Mouse (Mus musculus) hindlimb bud, embryonic 11.5 days (tissue): Measurements from ENCODE around the gene Gm43302.
"Not testable (repeated sequence)": the region's sequence is repeated elsewhere in the genome, so short reads cannot be mapped to it uniquely, and the experiment has no call there.

Source experiments
- DNase-seq: peaks from one replicate; pipeline ENCODE4 v3.0.0-alpha.2; 2012; ENCODE audit warnings: low read depth, low spot score; ENCODE audit errors: extremely low spot score

Gm43302 gene

GRCm38 (mm10) chr5:105293226-105294165 is at the start of gene Gm43302, which contains the start of gene Gbp6:
TSS of gene Gm43302 (minus strand) at chr5:105293695.
TSS of gene Gbp6 (minus strand) at chr5:105293698.
- DNase-seq: not testable (repeated sequence)

GRCm38 (mm10) chr5:105341281-105341680 is 47.8 kb upstream of the Gm43302 start:
- DNase-seq: no peak

GRCm38 (mm10) chr5:105322543-105322942 is 29.0 kb upstream of the Gm43302 start:
- DNase-seq: no peak

- no peak for DNase-seq
Measured at GRCm38 (mm10) chr5:105310941-105311340, 17.4 kb upstream of the Gm43302 start.

GRCm38 (mm10) chr5:105309148-105309547 is 15.7 kb upstream of the Gm43302 start:
- DNase-seq: not testable (repeated sequence)

GRCm38 (mm10) chr5:105306946-105307345 is 13.5 kb upstream of the Gm43302 start:
- not testable (repeated sequence) for DNase-seq

- DNase-seq: no peak
Measured at GRCm38 (mm10) chr5:105306159-105306581, 12.7 kb upstream of the Gm43302 start.

GRCm38 (mm10) chr5:105305671-105306070 is 12.2 kb upstream of the Gm43302 start:
- not testable (repeated sequence) for DNase-seq

- DNase-seq: no peak
Measured at GRCm38 (mm10) chr5:105301963-105302362, 8.5 kb upstream of the Gm43302 start.

- no peak for DNase-seq
Measured at GRCm38 (mm10) chr5:105301531-105301930, 8.0 kb upstream of the Gm43302 start.

- no peak for DNase-seq
Measured at GRCm38 (mm10) chr5:105295746-105296145, 2.3 kb upstream of the Gm43302 start.

- no peak for DNase-seq
Measured at GRCm38 (mm10) chr5:105292492-105292891, 1.0 kb downstream of the Gm43302 start.

- not testable (repeated sequence) for DNase-seq
Measured at GRCm38 (mm10) chr5:105290921-105291320, 2.6 kb downstream of the Gm43302 start.

- not testable (repeated sequence) for DNase-seq
Measured at GRCm38 (mm10) chr5:105260673-105261072, 32.8 kb downstream of the Gm43302 start.

- no peak for DNase-seq
Measured at GRCm38 (mm10) chr5:105252491-105252890, 41.0 kb downstream of the Gm43302 start.

GRCm38 (mm10) chr5:105244741-105245140 is 48.8 kb downstream of the Gm43302 start:
- not testable (repeated sequence) for DNase-seq

- not testable (repeated sequence) for DNase-seq
Measured at GRCm38 (mm10) chr5:105240982-105241381, 52.5 kb downstream of the Gm43302 start.

GRCm38 (mm10) chr5:105239483-105240047 is 53.9 kb downstream of the Gm43302 start, which contains the start of gene Gbp10:
TSS of gene Gbp10 (minus strand) at chr5:105239533.
- not testable (repeated sequence) for DNase-seq

GRCm38 (mm10) chr5:105238402-105238801 is 55.1 kb downstream of the Gm43302 start:
- DNase-seq: not testable (repeated sequence)

- DNase-seq: not testable (repeated sequence)
Measured at GRCm38 (mm10) chr5:105236040-105236439, 57.5 kb downstream of the Gm43302 start.

- DNase-seq: not testable (repeated sequence)
Measured at GRCm38 (mm10) chr5:105208957-105209356, 84.5 kb downstream of the Gm43302 start.
